Mouse (Mus musculus) kidney, adult 9 months (tissue): ENCODE data around the gene Nfatc2.

Experiments
- DNase-seq: peaks from one replicate; pipeline ENCODE4 v3.0.0; 2022

Gene Nfatc2

DNA sequence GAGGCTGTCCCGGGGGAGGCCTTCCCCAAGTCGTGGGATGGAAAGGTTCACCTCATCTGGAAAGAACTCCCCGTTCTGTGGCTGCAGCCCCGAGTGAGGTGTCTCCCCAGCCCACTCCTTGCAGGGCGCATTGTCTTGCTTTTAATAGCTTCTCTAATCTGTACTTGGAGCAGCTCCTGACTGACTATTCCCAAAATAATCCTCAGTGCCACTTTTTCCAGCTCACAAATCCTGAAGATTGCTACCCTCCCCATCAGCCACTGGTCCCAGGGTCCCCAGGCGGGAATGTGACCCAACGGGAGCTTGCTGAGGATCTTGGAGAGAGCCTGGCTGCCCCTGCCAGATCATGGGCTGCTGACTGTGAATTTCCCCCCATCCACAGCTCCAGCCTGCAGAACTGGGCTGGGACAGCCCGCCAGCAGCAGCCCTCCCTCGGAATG lies 6.7 kb upstream of the Nfatc2 start:
- no peak for DNase-seq

DNA sequence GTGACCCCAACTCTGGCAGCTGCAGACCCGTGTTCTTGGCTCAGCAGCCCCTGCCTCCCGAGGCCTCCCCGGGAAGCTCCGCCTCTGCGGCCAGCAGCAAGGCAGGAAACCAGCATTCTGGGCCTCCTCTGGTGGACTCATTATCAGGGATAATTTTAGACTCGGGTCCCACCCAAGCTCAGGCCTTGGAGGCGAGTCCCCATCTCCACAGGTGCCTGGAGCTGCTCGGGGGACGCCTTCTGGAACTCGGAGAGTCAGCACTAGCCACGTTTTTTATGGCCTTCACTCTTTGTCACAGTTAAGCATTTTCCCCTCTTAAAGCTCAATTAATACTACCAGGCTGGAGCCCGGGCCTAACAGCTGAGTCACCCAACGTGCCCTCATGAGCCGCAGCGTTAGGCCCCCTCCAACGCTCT lies 3.2 kb upstream of the Nfatc2 start:
- no peak for DNase-seq

DNA sequence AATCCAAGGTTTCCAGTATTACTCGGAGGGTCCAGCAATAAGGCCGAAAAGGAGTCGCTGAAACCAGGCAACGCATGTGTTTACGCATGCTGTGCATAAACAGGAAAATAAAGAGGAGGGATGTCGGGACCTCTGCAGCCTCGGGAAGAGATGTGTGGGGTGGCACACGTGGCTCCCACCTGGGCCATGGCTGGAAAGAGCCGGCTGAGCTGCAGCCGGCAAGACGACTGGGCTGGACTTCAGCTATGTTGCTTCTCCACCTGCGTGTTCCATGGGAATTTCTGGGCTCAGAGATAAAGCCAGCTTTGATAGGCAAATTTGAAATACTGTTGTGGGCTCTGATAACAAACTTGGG lies 907 bp upstream of the Nfatc2 start:
- no peak for DNase-seq

DNA sequence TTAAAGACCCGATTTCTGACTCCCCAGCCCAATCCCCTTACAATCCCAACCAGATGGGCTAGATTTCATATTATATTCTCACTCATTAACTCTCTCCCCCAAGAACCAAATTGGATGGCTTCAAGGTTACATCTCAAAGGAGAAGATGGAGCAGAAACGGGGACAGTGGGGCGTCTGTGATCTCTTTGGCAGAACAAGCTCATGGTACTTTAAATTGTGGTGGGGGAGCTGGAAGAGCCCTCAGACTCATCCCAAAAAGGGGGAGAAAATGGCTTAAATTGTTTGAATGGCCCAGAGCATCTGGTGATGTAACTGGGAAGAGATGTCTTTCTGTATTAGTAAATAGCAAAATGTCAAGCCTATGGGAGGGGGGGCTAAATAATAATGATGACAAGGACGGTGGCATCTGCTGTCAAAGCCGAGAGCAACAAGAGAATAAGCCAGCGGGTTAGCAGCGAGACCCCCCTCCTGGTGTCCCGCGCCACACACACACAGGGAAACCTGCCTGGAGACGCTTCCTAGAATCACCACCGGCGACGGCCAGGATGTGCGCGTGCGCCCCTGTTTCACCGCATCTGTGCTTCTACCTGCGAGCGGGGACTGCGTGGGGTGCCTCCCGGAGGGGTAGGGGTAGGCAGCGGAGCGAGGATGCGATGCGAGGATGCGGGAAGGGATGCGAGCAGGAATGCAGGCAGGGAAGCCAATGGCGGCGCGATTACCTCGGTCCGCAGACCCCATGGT lies 537 bp downstream of the Nfatc2 start:
- DNase-seq: no peak

DNA sequence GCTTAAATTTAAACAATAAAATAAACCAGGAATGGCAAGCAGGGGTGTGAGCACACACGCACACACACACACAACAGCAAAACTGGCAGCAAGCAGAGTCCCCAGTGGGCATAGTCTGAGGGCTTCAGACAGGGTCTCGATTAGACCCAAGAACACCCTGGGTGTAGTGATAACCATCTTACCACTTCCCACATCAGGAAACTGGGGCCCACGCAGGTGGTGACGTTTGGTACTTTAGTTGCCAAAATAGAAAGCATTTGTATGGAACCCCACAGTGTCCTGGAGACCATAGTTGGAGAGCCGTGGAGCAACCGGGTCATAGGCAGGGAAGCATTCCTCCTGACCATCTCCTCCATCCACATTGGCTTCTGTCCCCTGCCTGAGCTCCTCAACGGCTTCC lies 5.8 kb downstream of the Nfatc2 start:
- DNase-seq: no peak

DNA sequence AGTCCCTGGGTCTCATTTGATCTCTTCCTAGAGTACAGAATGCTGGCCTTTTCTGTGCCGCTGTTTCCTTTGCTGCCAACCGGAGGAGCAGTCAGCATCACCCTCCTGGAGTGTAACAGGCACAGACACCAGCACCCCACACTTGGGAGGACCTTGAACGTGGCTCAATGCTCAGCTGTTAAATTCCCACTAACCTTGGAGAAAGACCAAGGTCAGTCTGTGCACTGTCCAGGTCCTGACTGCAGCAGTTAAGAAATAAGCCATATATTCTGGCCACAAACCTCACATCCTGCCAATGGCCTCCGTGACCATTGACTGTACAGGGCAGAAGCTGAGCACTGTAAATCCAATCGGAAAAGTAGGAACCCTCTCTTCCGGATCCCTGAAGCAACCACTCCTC lies 7.8 kb downstream of the Nfatc2 start:
- DNase-seq: peak; percentile 46

DNA sequence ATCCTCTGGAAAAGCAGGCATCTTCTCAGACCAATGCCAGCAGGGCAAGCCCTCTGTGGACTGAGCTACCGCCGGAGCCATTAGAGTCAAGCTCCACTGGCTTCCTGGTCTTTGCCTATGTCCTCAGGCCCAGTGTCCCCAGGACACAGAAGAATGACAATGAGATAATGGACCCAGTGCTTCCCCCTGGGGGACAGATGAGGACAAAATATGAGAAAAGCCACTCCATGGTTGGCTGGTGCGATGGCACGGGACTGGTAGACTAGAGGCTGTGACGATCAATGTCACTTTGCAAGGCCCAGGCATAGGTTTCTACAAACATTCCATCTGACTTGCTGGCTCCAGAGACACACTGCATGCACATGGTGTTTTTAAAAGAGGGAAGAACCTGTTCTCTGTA lies 8.5 kb downstream of the Nfatc2 start:
- no peak for DNase-seq

DNA sequence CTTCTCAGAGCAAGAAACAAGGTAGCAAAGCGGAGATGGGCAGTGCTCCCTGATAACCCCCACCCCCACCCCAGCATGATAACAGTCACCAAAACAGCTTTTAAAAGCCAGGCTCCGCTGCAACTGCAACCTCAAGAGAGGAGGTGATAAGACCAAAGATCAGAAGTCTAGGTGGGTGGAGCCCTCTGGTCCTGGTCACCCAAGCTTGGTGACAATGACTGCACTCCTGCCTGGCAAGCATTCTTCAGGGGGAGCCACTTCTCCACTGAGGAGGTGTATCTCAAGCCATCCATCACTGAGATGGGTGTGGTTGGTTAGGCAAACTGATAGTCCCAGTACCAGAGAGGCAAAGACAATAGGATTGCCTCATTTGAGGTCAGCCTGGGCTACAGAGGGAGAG lies 10.4 kb downstream of the Nfatc2 start:
- DNase-seq: no peak

DNA sequence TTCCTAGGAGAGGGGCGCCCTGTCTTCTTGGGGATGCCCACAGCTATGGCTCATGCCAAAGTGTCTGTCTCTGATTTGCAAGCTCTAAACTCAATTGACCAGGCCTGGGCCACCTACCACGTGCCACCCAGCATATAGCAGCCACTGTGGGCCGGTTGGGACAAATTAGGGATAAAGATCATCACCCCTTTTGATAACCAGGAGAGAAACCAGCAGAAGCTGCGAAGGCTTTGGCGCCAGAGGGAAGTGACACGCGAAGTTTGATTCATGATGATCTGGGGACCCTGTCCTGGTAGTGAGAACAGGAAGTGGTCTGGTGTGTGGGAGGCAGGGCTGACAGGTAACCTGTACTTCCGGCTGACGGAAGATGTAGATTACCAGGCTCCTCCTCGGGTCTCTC lies 10.9 kb downstream of the Nfatc2 start:
- no peak for DNase-seq

DNA sequence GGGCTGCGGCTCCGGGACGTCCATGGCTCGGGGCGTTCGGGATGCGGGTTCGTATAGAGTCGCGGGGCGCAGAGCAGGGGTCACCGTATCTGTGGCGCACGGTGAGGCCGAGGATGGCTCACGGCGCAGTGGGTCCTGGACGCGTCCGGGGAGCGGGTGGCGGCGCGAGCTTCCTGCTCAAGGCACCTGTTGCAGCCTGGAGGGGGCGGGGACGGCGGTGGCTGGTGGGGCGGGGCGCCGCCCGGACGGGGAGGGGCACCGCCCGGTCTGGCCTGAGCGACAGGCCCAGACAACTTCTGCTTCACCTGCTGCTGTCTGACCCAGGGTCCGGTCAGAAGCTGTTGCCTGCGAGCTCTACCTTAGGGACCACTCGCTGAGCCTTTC lies 11.3 kb downstream of the Nfatc2 start:
- peak; percentile 45 for DNase-seq

DNA sequence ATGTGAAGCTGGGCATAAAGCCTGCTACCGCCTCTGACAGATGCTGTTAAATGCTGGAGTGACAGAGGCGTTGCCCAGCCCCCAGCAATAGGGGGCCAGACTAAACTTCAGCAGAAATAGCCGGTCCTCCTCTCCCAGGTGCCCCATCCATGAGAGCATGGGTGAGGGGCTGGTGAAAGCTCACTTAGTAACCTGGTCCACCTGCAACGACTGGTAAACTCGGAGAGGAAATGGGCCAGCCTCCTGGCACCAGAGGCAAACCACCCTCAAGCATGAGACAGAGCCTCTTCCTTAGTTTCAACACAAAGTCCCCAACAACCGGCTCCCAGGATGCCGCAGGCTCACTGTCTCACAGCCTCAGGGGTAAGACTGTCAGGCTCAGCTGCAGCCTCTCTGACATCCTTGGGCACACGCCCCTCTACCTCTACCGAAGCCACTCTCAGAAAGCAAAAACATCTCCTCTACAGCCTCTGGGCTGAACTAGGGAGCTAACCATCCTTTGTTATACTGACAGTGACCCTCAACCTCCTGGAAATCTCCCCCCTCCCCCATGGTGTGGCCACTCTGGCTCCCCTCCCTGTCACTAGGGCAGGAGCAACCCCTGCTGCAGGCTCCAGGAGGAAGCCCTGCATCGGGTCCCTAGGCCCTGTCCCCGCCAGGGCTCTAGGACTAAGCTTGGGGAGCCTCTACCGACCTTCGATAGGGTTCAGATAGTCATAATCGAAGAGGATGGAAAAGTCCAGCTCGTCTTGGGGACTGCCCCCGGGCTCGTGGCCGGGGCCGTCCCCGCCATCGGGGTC lies 11.9 kb downstream of the Nfatc2 start:
- no peak for DNase-seq

DNA sequence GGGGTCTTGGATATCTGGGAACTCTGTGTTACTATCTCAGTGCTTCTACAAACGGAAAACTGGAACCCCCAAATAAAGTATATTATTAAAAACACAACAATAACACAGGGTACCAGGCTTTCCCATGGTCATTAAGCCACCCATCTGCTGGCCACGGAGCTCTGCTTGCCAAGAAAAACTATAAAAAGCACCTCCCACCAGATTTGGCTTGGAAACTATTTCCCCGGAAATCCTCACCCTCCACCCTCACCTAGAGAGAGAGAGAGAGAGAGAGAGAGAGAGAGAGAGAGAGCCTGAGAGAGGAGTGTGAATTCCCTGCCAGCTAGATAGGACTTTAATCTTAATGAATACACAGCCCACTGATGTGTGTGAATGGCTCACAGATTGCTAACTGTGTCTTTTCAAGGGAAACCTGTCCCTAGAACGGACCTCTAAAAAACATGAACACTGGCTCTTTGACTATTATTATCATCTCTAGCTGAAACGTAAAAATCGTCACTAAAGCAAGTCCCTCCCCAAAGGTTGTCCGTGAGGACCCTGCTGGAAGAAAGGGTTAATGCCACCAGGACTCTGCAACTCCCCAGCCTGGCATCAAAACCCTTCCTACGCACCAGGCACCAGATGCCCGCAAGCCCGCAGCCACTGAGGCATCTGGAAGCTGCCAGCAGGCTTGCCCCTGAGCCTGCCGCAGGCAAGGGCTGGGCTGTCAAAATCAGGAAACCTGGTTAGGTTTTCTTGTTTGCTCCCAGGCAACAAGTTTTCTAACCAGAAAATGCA lies 12.7 kb downstream of the Nfatc2 start:
- DNase-seq: no peak

DNA sequence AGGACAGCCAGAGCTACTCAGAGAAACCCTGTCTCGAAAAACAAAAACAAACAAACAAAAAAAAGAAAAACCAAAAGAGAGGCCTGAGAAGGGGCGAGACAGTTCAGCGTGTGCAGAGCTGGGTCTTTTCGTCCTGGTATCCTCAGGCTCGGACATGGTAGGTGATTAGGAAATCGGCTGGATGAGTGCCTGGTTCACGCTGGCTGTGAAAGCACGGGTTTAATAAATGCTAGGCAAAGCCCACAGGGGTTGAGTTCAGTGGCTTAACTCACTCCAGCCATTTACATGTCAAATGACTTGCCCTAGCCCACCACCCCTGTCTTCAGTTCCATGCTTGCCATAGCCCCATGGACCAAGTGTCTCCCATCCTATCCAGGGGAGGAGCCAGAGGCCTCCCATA lies 14.3 kb downstream of the Nfatc2 start:
- peak; percentile 57 for DNase-seq

DNA sequence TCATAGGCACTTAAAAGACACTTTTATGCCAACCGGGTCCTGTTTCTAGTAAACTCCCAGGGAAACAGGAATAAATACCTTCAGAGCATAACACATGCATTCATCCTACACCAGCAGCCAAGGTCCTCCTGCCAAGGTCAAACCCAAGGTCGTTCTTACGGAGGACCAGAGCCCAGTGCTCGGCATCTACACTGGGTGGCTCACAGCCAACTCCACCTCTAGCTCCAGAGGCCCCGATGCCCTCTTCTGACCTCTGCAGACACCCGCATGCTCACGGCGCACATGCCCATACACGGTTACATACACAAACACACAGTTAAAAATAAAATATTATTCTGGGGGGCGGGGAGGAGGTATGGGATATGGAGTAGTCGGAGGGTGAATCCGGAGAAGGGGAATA lies 14.9 kb downstream of the Nfatc2 start:
- DNase-seq: no peak

DNA sequence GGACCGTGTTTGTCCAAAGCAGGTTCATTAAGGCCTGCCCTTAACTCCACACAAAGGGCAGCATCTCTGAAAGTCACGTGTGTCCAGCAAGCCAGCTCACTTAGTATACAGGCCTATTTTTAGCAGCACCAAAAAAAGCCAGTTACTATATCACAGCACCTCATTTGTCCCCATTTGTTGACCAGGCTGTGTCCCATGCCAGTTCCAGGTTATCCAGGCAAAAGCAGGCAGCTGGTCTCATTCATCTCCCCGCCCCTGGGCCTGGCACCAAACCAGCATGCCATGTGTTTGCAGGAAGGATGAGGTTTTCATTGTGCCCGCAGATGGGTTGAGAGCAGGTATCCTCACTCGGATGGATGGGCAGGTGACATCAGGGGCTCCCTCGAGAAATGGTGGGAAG lies 16.6 kb downstream of the Nfatc2 start:
- DNase-seq: peak; percentile 36

DNA sequence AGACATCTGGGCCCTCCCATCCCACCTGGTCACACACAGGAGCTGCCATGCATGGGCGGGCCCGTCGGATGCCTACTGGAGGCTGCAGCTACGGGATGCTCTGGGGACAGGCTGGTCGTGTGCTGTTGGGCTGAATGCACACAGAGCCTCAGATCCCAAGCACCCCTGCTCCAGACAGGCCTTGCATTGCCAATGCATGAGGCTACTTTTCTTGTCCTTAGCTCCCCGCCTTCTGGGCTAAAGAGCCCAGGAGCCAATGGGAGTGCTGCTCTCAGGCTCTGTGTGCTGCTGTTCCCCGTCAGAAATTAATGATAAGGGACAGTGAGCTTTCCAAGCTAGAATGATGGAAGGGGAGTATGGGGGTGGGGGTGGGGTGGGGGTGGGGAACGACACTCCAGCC lies 17.0 kb downstream of the Nfatc2 start:
- no peak for DNase-seq

DNA sequence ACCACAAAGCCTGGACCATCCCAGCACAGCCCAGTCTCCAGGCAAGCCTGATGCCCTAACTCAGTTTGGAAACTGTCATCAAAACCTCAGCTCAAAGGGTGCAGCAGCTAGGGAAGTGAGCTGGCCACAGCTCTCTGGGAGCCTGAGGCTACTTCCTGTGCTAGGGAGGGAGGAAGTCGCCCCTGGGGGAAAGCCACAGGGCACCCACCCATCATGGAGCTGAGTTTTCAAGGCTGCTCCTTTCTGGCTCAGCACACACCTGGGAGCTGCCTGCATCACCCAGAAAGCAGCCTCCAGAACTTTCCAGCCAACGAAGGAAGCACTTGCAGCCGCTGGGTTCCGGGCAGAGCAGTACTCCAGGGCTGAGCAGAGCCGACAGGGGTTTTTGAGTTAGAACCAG lies 18.4 kb downstream of the Nfatc2 start:
- no peak for DNase-seq

DNA sequence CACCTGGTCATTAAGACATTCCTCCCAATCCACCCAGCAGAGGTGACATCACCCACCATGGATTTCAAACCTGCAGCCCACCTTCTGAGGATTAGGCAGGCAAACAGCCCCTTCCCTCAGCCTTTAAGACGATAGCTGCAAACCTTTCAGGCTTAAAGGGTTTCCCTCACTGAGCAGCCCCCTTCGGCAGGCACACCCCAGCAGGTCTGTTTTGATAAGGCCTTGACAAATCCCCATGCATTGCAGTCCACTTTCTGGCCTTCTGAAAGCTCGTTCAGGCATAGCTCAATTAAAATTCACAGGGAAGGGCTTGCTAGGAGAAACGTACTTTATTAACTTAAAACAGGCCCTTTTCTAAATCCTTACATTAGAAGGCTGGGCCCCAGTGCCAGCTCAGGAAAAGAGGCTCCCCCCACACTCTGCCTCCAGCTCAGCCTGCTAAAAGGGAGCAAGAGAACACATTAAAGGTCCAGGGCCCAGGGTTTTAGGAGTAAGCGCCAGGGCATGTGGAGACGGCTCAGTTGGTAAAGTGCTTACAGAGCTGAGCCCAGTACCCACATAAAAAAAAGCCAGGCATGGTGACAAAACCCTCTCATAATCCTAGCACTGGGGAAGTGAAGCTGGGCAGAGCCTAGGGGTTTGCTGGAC lies 20.1 kb downstream of the Nfatc2 start:
- no peak for DNase-seq

DNA sequence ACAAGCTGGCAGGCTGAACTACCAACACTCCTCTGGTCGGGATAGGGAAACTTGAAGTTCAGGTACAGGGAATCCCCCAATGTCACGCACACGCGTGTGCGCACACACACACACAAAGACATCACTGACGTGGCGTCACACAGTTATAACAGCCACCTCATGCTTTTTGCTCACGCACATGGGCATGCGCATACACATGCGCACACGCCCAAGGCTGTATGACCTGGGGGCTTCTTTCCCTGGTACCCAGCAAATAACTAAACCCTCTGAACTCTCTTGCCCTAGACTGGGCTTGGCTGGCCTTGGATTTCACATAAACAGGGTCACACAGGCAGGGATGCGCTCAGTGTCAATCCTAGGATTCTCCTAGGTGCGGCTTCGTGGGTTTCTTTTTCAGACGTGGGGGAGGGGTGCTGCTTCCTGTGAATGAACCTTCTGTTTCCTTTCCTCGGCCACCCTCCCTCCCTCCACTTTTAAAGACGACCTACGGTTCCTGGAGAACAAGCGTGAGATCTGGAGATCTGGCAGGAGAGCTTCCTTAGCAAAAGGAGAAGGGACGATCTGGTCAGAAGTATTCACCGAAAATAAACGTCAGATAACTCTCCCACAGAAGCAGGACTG lies 21.1 kb downstream of the Nfatc2 start:
- no peak for DNase-seq

DNA sequence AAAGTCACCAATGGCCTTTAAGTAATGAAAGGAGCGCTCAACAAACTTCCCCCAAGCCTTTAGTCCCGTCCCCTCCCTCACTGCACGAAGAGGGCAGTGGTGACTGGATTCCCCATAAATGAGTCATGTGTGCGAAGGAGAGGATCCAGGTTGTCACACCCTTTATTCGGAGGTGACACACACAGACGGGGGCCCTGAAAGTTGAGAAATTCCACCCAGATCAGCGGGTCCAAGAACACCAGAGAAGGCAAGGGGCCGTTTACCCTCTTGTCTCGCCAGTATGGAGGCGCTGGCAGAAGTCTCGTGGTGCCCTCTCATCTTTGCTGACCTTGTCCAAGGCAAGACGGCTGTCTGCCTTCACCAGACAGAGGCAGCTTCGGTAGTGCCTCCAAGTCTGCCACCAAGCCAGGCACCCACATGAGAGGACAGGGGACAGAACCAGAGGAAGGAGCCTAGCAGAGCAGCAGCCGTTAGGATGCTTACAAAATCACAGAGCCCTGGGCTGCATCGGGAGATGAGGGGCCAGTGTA lies 21.8 kb downstream of the Nfatc2 start:
- DNase-seq: no peak

DNA sequence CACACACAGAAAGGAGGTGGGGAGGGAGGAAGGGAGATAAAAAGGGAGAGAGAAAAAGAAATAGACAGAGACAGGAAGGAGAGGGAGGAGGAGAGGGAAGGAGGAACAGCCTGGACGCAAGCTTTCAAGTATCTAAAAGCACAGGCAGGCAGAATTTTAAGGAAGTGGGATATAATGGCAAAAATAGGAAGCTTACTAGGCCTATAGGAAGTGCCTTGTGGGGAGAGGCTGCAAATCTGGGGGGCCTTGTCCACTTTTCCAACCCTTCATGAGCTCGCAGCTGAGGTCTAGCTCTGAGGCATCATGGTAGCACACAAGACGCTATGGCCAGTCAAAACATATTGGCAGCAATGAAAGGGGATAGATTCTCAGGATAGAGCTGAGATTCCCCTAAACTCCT lies 22.3 kb downstream of the Nfatc2 start:
- no peak for DNase-seq

DNA sequence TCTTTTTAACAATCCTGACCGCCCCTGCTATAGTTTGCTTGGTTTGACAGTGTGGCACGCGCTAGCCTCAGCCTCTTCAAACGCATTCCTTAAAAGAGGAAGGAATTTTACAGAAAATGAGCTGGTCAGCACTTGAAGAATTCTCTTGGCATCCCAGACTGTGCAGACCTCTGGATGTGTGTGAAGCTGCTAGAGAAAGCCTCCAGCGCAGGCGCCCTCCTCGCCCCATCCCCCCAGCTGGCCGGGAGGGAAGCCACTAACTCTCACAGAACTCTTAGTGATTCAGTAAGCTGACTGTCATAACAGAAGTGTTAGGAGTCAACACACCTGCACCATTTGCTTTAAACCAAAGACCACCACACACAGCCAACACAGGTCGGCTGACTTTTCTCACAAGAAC lies 23.3 kb downstream of the Nfatc2 start:
- no peak for DNase-seq

DNA sequence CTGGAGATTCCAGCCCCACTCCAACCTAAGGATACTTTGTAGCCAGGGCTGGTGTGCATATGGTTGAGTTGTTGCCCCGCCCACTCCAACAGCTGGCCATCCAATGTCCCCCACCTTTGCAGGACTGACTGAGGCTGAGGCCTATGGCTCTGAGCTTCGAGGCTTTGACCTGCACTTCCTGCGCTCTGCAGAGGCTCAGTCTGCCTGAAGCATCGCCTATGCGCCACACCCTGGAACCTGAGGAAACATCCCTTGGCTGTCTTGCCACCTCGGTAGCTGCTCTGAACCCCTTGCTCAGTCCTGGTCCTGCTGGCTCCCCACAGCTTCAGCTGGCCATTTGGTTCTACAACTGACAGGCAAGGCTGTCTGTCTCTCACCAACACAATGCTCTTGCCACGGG lies 24.1 kb downstream of the Nfatc2 start:
- DNase-seq: no peak
